Mouse (Mus musculus): ENCODE measurements around the gene Pomgnt2.

GRCm38 (mm10) chr9:122022776-122023175, 25.9 kb upstream of the Pomgnt2 start:
- TF ChIP-seq GATA1 (IDR thresholded peaks at IDR 0.05; ENCODE audit: borderline replicate concordance, low read length) (no peak), FLI1 (IDR thresholded peaks at IDR 0.05; ENCODE audit: low read length) (no peak)

Data from megakaryocyte, embryonic 14.5 days (primary cell).